Comparison of ENCODE assay signal across 8 mouse cellular contexts in genomic region chr17:47793377-47793776, GRCm38 (mm10). TPM values are rescaled to one million over a fixed set of nuclear protein-coding genes. Genes with fewer than 3 reads are reported as not detected.
A peak's percentile ranks its signal among the peaks of the same experiment; 100 is the strongest.
DNase-seq lines count a peak whose midpoint lies in the region.

No protein-coding gene starts in this region.

- peak; percentile 86 for DNase-seq in adipocyte (ENCODE audit: low spot score)
- peak; percentile 93 for DNase-seq in embryo, embryonic 10 days (ENCODE audit: low spot score)
- peak; percentile 90 for DNase-seq in gastrocnemius, postnatal 10 days
- peak; percentile 60 for DNase-seq in hindlimb bud, embryonic 11.5 days (ENCODE audit: extremely low spot score, low read depth, low spot score)
- peak; percentile 85 to 87 for DNase-seq in left cerebral cortex, adult 18-20 months (ENCODE audit: low spot score in 2 of 2)
- DNase-seq in lung, postnatal 4 days: peak; percentile 91 to 93
- DNase-seq in right cerebral cortex, adult 18-20 months: peak; percentile 80
- DNase-seq in urinary bladder, adult 18-20 months (ENCODE audit: low spot score in 2 of 2): peak; percentile 74 to 81

RNA-seq across cellular contexts. Expression of gene Mdfi, which starts 41.1 kb away (rescaled TPM):
- total RNA-seq in gastrocnemius, postnatal 10 days (2021): 10 to 100 TPM in 1 of 2 experiments, 1 to 10 TPM in 1; 7.2 to 10.0 TPM
- total RNA-seq in left cerebral cortex, adult 18-20 months (2021): under 1 TPM in 1 of 2 experiments, not detected in 1; 0.88 TPM

RNA-seq across cellular contexts. Expression of gene Tfeb, which starts 56.5 kb away (rescaled TPM):
- 10 to 100 TPM; 67.9 to 70.7 TPM for total RNA-seq in gastrocnemius, postnatal 10 days (2021)
- total RNA-seq in left cerebral cortex, adult 18-20 months (2021): 10 to 100 TPM; 10.4 to 13.5 TPM

Comparison
In these comparisons a context has a peak if more than half of its experiments do, and no peak if none do; other contexts are left out.
1. Peak in every context shown above with its lines: DNase-seq.
2. RNA of gene Mdfi, which starts 41.1 kb away (total RNA-seq): 7.2 to 10.0 TPM in gastrocnemius, postnatal 10 days; 0.88 TPM in left cerebral cortex, adult 18-20 months; every median in the first group is over 4 times any median in the second.
3. RNA of gene Tfeb, which starts 56.5 kb away (total RNA-seq): 67.9 to 70.7 TPM in gastrocnemius, postnatal 10 days; 10.4 to 13.5 TPM in left cerebral cortex, adult 18-20 months; every median in the first group is over 4 times any median in the second.